Mouse (Mus musculus): ENCODE measurements at regions not wholly inside any gene's neighbourhood (a gene's known extent, or its start where the extent isn't known, plus 50 kb on each side); places are given as distances from the start of the nearest gene placed in this dataset.

- TF ChIP-seq POLR2A (IDR thresholded peaks at IDR 0.05; ENCODE audit: extremely low read depth, insufficient read depth, low read length) (no peak), CTCF (IDR thresholded peaks at IDR 0.05; ENCODE audit: extremely low read depth, insufficient read depth, low read length) (no peak)
Measured at GRCm38 (mm10) chr12:79980711-79981110, 132.1 kb downstream of the Zfp36l1 start.
